Mouse (Mus musculus) E14TG2a.4 (cell line): ENCODE results near the gene Nr1h2.

Experiments used
- CTCF ChIP-seq: conservative IDR thresholded peaks from 2 replicates; pipeline ENCODE4 v1.5.1; 2014; ENCODE audit warnings: low read length
- POU5F1 ChIP-seq: IDR thresholded peaks from 2 replicates; pipeline ENCODE4 v1.6.1; 2014; ENCODE audit warnings: low read length, borderline replicate concordance

GRCm38 (mm10) chr7:44586930-44587329 is 33.2 kb upstream of the Nr1h2 start:
- TF ChIP-seq CTCF (no peak), POU5F1 (no peak)
